Mouse (Mus musculus): ENCODE results near the gene Ppp6r1. TPM values are rescaled to one million over a fixed set of nuclear protein-coding genes. Genes with fewer than 3 reads are reported as not detected.

Ppp6r1 gene
- polyA plus RNA-seq, 1 experiment: 58.6 TPM

GRCm38 (mm10) chr7:4674114-4674731 is 15.4 kb upstream of the Ppp6r1 start:
- H3K4me1 ChIP-seq (ENCODE audit: control insufficient read depth, insufficient read depth, low read length): no peaks in the 10 kb centered on the region
- H3K27ac ChIP-seq (ENCODE audit: insufficient read depth, low read length): no peak overlapping the region
- H3K9me3 ChIP-seq (replicated peaks; ENCODE audit: control insufficient read depth, insufficient read depth, low read length, poor library complexity, severe bottlenecking): no peaks in the 10 kb centered on the region
- H3K27me3 ChIP-seq (ENCODE audit: control insufficient read depth, insufficient read depth, low read length, poor library complexity, severe bottlenecking): no peaks in the 10 kb centered on the region
- no peak overlapping the region for H3K4me3 ChIP-seq (ENCODE audit: low read depth, low read length)
- 0 out of 2 replicates have a peak, but pooled peaks cover 6% of the 10 kb centered on the region for H3K36me3 ChIP-seq (ENCODE audit: control insufficient read depth, insufficient read depth, low read length, poor library complexity, severe bottlenecking)
- no peak overlapping the region for H3K9ac ChIP-seq (ENCODE audit: low read depth, poor library complexity, severe bottlenecking)
- TF ChIP-seq EP300 (IDR thresholded peaks at IDR 0.05; ENCODE audit: insufficient read depth, low read depth, low read length): no peak

GRCm38 (mm10) chr7:4671956-4672355 is 13.1 kb upstream of the Ppp6r1 start:
- Histone ChIP-seq H3K9ac (ENCODE audit: low read depth, poor library complexity, severe bottlenecking) (no peak overlapping the region), H3K27ac (ENCODE audit: insufficient read depth, low read length) (no peak overlapping the region)
- TF ChIP-seq EP300 (IDR thresholded peaks at IDR 0.05; ENCODE audit: insufficient read depth, low read depth, low read length): 0 out of 2 replicates have a peak, but pooled peaks have one; percentile 21
- TF ChIP-seq POLR2A (IDR thresholded peaks at IDR 0.05; ENCODE audit: insufficient read depth, low read length): no peak

DNA sequence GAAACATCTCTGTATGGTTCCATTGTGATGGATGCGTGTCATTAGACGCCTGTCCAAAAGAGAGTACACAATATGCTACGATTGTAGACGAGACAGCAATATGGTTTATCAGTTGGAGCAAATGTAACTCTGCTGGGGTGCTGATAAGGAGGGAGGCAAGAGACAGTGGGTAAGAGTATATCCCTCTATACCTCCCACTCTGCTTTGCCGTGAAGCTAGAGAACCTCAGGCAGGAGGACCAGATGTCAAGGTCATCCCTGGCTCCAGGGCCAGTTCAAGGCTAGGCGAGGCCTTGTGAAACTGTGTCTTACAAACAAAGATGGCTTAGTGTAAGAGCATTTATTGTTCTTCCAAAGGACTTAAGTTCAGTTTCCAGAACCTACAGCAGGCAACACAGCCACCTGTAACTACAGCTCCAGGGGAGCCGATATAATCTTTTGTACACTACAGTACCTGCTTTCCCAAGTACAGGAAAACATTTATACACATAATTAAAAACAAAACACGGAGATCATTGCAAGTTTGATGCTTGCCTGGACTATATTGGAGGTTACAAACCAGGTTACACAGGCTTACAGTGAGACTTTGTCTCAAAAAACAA is 11.9 kb upstream of the Ppp6r1 start:
- TF ChIP-seq CTCF (IDR thresholded peaks at IDR 0.05; ENCODE audit: low read depth, low read length) (no peak), EP300 (IDR thresholded peaks at IDR 0.05; ENCODE audit: insufficient read depth, low read depth, low read length) (no peak), POLR2A (IDR thresholded peaks at IDR 0.05; ENCODE audit: insufficient read depth, low read length) (no peak)
- no peaks in the 10 kb centered on the region for H3K4me1 ChIP-seq (ENCODE audit: control insufficient read depth, insufficient read depth, low read length)
- H3K27me3 ChIP-seq (ENCODE audit: control insufficient read depth, insufficient read depth, low read length, poor library complexity, severe bottlenecking): no peaks in the 10 kb centered on the region

More at GRCm38 (mm10) chr7:4671956-4672355, 13.1 kb upstream of the Ppp6r1 start:
- H3K4me3 ChIP-seq (ENCODE audit: low read depth, low read length): no peak overlapping the region
- H3K4me1 ChIP-seq (ENCODE audit: control insufficient read depth, insufficient read depth, low read length): no peaks in the 10 kb centered on the region
- H3K9me3 ChIP-seq (replicated peaks; ENCODE audit: control insufficient read depth, insufficient read depth, low read length, poor library complexity, severe bottlenecking): no peaks in the 10 kb centered on the region
- H3K36me3 ChIP-seq (ENCODE audit: control insufficient read depth, insufficient read depth, low read length, poor library complexity, severe bottlenecking): 0 out of 2 replicates have a peak, but pooled peaks cover 3% of the 10 kb centered on the region
- H3K27me3 ChIP-seq (ENCODE audit: control insufficient read depth, insufficient read depth, low read length, poor library complexity, severe bottlenecking): no peaks in the 10 kb centered on the region

GRCm38 (mm10) chr7:4669156-4669555 is 10.3 kb upstream of the Ppp6r1 start:
- Histone ChIP-seq H3K4me3 (ENCODE audit: low read depth, low read length) (no peak overlapping the region), H3K9ac (ENCODE audit: low read depth, poor library complexity, severe bottlenecking) (no peak overlapping the region), H3K4me1 (ENCODE audit: control insufficient read depth, insufficient read depth, low read length) (no peaks in the 10 kb centered on the region), H3K9me3 (replicated peaks; ENCODE audit: control insufficient read depth, insufficient read depth, low read length, poor library complexity, severe bottlenecking) (no peaks in the 10 kb centered on the region), H3K27me3 (ENCODE audit: control insufficient read depth, insufficient read depth, low read length, poor library complexity, severe bottlenecking) (no peaks in the 10 kb centered on the region), H3K27ac (ENCODE audit: insufficient read depth, low read length) (no peak overlapping the region), H3K36me3 (ENCODE audit: control insufficient read depth, insufficient read depth, low read length, poor library complexity, severe bottlenecking) (peaks cover 2% of the 10 kb centered on the region; the same call in 1 of the 2 replicates)
- no peak for TF ChIP-seq CTCF (IDR thresholded peaks at IDR 0.05; ENCODE audit: low read depth, low read length)
- TF ChIP-seq EP300 (IDR thresholded peaks at IDR 0.05; ENCODE audit: insufficient read depth, low read depth, low read length): no peak
- no peak for TF ChIP-seq POLR2A (IDR thresholded peaks at IDR 0.05; ENCODE audit: insufficient read depth, low read length)

More for the DNA sequence above, 11.9 kb upstream of the Ppp6r1 start:
- H3K36me3 ChIP-seq (ENCODE audit: control insufficient read depth, insufficient read depth, low read length, poor library complexity, severe bottlenecking): peaks cover 5% of the 10 kb centered on the region; the same call in 1 of the 2 replicates
- H3K4me3 ChIP-seq (ENCODE audit: low read depth, low read length): no peak overlapping the region
- no peaks in the 10 kb centered on the region for H3K9me3 ChIP-seq (replicated peaks; ENCODE audit: control insufficient read depth, insufficient read depth, low read length, poor library complexity, severe bottlenecking)
- H3K27ac ChIP-seq (ENCODE audit: insufficient read depth, low read length): no peak overlapping the region
- no peak overlapping the region for H3K9ac ChIP-seq (ENCODE audit: low read depth, poor library complexity, severe bottlenecking)

GRCm38 (mm10) chr7:4668506-4668905 is 9.7 kb upstream of the Ppp6r1 start:
- H3K4me1 ChIP-seq (ENCODE audit: control insufficient read depth, insufficient read depth, low read length): no peaks in the 10 kb centered on the region
- no peak overlapping the region for H3K4me3 ChIP-seq (ENCODE audit: low read depth, low read length)
- no peak overlapping the region for H3K27ac ChIP-seq (ENCODE audit: insufficient read depth, low read length)
- TF ChIP-seq POLR2A (IDR thresholded peaks at IDR 0.05; ENCODE audit: insufficient read depth, low read length) (no peak), CTCF (IDR thresholded peaks at IDR 0.05; ENCODE audit: low read depth, low read length) (no peak), EP300 (IDR thresholded peaks at IDR 0.05; ENCODE audit: insufficient read depth, low read depth, low read length) (no peak)
- peaks cover 2% of the 10 kb centered on the region; the same call in 1 of the 2 replicates for H3K36me3 ChIP-seq (ENCODE audit: control insufficient read depth, insufficient read depth, low read length, poor library complexity, severe bottlenecking)
- H3K27me3 ChIP-seq (ENCODE audit: control insufficient read depth, insufficient read depth, low read length, poor library complexity, severe bottlenecking): no peaks in the 10 kb centered on the region
- H3K9me3 ChIP-seq (replicated peaks; ENCODE audit: control insufficient read depth, insufficient read depth, low read length, poor library complexity, severe bottlenecking): no peaks in the 10 kb centered on the region
- no peak overlapping the region for H3K9ac ChIP-seq (ENCODE audit: low read depth, poor library complexity, severe bottlenecking)

DNA sequence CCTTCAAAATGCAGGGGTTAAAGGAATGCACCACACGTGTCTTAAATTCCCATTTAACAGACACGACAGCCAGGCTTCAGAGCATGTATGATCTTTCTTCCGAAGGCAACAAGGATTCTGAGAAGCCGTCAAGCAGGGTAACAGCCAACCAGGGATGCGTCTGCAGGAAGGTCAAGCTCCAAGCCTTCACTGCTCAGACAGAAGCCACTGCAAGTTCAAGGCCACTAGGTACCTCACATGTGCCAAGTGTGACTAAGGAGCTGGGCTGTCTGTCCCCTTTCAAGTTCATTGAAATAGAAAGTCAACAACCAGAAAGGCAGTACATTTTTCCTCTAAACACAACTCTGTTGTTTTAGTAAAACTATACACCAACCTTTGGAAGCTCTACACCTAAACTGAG is 8.1 kb upstream of the Ppp6r1 start:
- H3K9me3 ChIP-seq (replicated peaks; ENCODE audit: control insufficient read depth, insufficient read depth, low read length, poor library complexity, severe bottlenecking): no peaks in the 10 kb centered on the region
- no peak for TF ChIP-seq POLR2A (IDR thresholded peaks at IDR 0.05; ENCODE audit: insufficient read depth, low read length)
- peaks cover 2% of the 10 kb centered on the region; the same call in 1 of the 2 replicates for H3K36me3 ChIP-seq (ENCODE audit: control insufficient read depth, insufficient read depth, low read length, poor library complexity, severe bottlenecking)
- no peak overlapping the region for H3K27ac ChIP-seq (ENCODE audit: insufficient read depth, low read length)
- no peaks in the 10 kb centered on the region for H3K27me3 ChIP-seq (ENCODE audit: control insufficient read depth, insufficient read depth, low read length, poor library complexity, severe bottlenecking)
- H3K4me3 ChIP-seq (ENCODE audit: low read depth, low read length): no peak overlapping the region
- H3K9ac ChIP-seq (ENCODE audit: low read depth, poor library complexity, severe bottlenecking): no peak overlapping the region
- no peaks in the 10 kb centered on the region for H3K4me1 ChIP-seq (ENCODE audit: control insufficient read depth, insufficient read depth, low read length)
